Mouse (Mus musculus) intestine, postnatal 0 days (tissue): Measurements from ENCODE around the gene Upp1. TPM values are rescaled to one million over a fixed set of nuclear protein-coding genes. Genes with fewer than 3 reads are reported as not detected.

Source experiments
- ATAC-seq: fragments of 200-750 bp; cut with Nextera tagmentation; 2 replicates; pipeline ENCODE4 v1.8.0; 2017; ENCODE audit warnings: mild to moderate bottlenecking, moderate TSS enrichment, moderate library complexity
- H3K27ac ChIP-seq: fragments of 300-500 bp; sonication (generic); 2 replicates; pipeline ENCODE4 v1.5.1; 2014; ENCODE audit warnings: mild to moderate bottlenecking, low read depth, low read length, moderate library complexity
- H3K27me3 ChIP-seq: fragments of 300-500 bp; sonication (generic); replicated peaks from 2 replicates; pipeline ENCODE4 v1.6.1; 2014; ENCODE audit warnings: low read length, mixed read lengths; ENCODE audit not compliant: control insufficient read depth, insufficient read depth
- H3K36me3 ChIP-seq: fragments of 300-500 bp; sonication (generic); 2 replicates; pipeline ENCODE4 v1.6.1; 2014; ENCODE audit warnings: mild to moderate bottlenecking, moderate library complexity; ENCODE audit not compliant: control insufficient read depth, insufficient read depth
- H3K4me1 ChIP-seq: fragments of 300-500 bp; sonication (generic); replicated peaks from 2 replicates; pipeline ENCODE4 v1.6.1; 2014; ENCODE audit warnings: antibody characterized with exemption, low read length, mixed read lengths; ENCODE audit not compliant: control insufficient read depth, insufficient read depth
- H3K4me2 ChIP-seq: fragments of 300-500 bp; sonication (generic); replicated peaks from 2 replicates; pipeline ENCODE4 v1.6.1; 2014; ENCODE audit warnings: low read depth, mild to moderate bottlenecking, moderate library complexity
- H3K4me3 ChIP-seq: fragments of 300-500 bp; sonication (generic); 2 replicates; pipeline ENCODE4 v1.5.1; 2014; ENCODE audit warnings: low read depth, low read length
- H3K9ac ChIP-seq: fragments of 300-500 bp; sonication (generic); 2 replicates; pipeline ENCODE4 v1.6.1; 2014; ENCODE audit warnings: mild to moderate bottlenecking, low read depth, low read length
- H3K9me3 ChIP-seq: fragments of 300-500 bp; sonication (generic); 2 replicates; pipeline ENCODE4 v1.6.1; 2016; ENCODE audit warnings: mixed run types; ENCODE audit not compliant: control insufficient read depth
- CTCF ChIP-seq: sonication (generic); IDR thresholded peaks from 2 replicates; pipeline ENCODE4 v1.5.1; 2016; ENCODE audit warnings: low read depth, mild to moderate bottlenecking, control low read depth, antibody characterized with exemption, moderate library complexity
- WGBS: fragments of 180-500 bp; shearing (Covaris S2); extraction: QIAGEN DNeasy Blood & Tissue Kit; methylation state at CpG from one replicate; pipeline ENCODE4 v1.1.7; 2014; 5-methylcytosine and 5-hydroxymethylcytosine counted together
- polyA plus RNA-seq: library from polyadenylated mRNA; unstranded; fragments of >200 nt; fragmentation: Nextera tagmentation; extraction: Ambion mirVana; gene quantifications from 2 replicates; pipeline ENCODE4 v1.2.1, GENCODE M21; 2015

Upp1 gene
- polyA plus RNA-seq, 1 experiment from 2014 or later = 5.6 TPM

DNA sequence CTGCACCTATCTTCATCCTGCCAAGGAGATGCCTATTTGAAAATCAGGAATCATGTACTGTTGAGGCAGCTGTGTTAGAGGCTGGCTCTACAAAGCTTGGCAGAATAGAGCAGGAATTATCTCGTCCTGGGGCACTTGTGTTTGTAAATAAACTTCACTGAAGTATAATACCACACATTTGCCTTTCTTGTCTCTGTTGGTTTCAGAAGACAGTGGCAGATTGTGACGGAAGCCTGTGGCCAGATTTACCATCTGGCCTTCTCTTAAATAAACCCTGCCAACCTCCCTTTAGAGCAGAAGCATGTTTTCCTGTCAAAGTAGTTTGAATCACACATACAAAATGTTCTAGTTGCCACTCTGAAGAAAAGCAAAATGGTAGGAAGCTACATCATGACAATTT, 10.2 kb downstream of the Upp1 start:
- H3K27me3 ChIP-seq = no peaks in the 10 kb centered on the region
- H3K36me3 ChIP-seq = no peaks in the 10 kb centered on the region
- TF ChIP-seq CTCF = no peak
- H3K4me2 ChIP-seq = no peak overlapping the region
- no peak overlapping the region for H3K27ac ChIP-seq
- WGBS = 48% methylated on average over 2 of the region's 2 CpGs
- no peak for ATAC-seq
- H3K9me3 ChIP-seq = no peaks in the 10 kb centered on the region
- no peaks in the 10 kb centered on the region for H3K4me1 ChIP-seq
- no peak overlapping the region for H3K9ac ChIP-seq
- no peak overlapping the region for H3K4me3 ChIP-seq

DNA sequence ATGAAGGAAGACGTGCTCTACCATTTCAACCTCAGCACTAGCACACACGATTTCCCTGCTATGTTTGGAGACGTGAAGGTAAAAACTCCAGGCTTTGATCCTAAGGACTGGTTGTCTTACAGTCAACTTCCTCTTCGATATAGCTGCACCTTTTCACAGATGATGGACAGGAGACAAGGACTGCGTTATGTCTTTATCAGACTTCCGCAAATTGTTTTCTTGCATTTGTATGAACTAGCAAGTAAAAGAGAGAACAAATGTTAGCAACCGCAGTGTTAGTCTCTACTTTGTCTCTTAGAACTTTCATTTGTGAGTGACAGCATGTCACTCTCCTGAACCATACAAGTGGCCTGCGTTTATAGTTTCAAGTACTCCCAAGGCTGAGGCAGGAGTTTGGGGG, 11.6 kb downstream of the Upp1 start:
- H3K27me3 ChIP-seq = no peaks in the 10 kb centered on the region
- H3K9me3 ChIP-seq = no peaks in the 10 kb centered on the region
- H3K4me3 ChIP-seq = no peak overlapping the region
- no peak for ATAC-seq
- H3K4me1 ChIP-seq = no peaks in the 10 kb centered on the region
- TF ChIP-seq CTCF = no peak
- no peak overlapping the region for H3K27ac ChIP-seq
- no peak overlapping the region for H3K4me2 ChIP-seq
- no peak overlapping the region for H3K9ac ChIP-seq
- no peaks in the 10 kb centered on the region for H3K36me3 ChIP-seq
- WGBS = 90% methylated on average over 8 of the region's 8 CpGs

DNA sequence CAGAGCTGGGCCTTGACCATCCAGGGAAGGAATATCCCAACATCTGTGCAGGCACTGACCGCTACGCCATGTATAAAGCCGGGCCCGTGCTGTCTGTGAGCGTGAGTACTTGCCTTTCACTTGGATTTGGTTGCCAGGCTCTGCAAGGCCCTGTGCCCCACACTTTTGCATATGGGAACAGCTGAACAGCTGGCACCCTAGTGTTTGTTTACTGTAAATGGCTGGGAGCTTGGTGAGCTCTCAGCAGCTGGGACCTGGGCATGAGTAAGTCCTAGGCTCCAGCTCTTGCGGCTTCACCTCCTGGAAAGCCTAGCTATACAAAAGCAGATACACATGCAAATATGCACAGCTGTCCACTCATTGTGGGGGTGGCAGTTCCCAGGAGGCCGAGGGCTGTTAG, 13.8 kb downstream of the Upp1 start:
- no peak overlapping the region for H3K4me2 ChIP-seq
- no peaks in the 10 kb centered on the region for H3K4me1 ChIP-seq
- no peak overlapping the region for H3K9ac ChIP-seq
- H3K36me3 ChIP-seq = no peaks in the 10 kb centered on the region; the same call in 1 of the 2 replicates
- WGBS = 90% methylated on average over 7 of the region's 7 CpGs
- TF ChIP-seq CTCF = no peak
- ATAC-seq = no peak
- H3K27me3 ChIP-seq = no peaks in the 10 kb centered on the region
- no peaks in the 10 kb centered on the region for H3K9me3 ChIP-seq
- H3K27ac ChIP-seq = no peak overlapping the region
- no peak overlapping the region for H3K4me3 ChIP-seq

DNA sequence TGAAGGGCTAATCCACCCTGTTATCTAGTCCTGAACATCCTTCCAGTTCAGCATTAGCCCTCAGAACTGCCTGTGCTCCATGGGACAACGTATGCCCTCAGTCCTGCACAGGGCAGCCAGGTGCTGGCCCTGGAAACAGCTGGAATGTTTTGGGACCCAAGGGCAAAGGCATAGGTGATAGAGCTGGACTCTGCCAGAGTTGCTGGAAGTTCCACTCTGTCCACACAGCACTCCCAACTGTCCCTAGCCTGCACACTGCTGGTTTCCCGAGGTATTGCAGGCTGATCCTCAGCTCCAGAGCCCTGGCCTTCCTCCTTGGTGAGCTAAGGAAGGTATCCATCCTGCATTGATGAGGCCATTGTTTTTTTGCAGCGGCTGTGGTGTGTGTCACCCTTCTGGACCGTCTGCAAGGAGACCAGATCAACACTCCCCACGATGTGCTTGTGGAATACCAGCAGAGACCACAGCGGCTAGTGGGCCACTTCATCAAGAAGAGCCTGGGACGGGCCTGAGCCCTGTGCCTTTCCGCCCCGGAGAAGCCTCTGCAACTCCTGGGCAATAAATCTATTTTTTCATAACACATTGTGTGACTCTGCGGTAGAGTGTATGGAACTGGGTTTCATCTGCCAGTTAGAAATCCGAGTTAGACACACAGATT, 17.8 kb downstream of the Upp1 start:
- WGBS = 75% methylated on average over 11 of the region's 11 CpGs
- H3K36me3 ChIP-seq = no peaks in the 10 kb centered on the region; the same call in 1 of the 2 replicates
- TF ChIP-seq CTCF = peak; percentile 64

DNA sequence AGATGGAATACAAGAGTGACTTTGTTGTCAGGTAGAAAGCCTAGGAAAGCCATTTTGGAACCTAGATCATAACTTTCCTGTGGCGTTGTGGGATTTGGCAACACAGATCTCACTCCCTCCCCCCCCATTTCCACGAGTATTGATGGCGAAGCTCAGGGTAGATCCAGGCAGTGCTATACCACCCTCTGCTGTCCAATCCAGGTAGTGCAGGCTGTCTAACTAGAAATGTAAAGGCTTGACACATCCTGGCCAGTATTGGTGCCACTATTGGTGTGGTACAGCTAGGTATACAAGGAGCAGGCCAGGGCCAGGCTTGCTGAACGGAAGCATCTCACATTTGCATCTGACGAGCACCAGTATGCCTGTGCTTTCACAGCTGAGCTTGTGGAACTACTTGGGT, 18.6 kb downstream of the Upp1 start:
- TF ChIP-seq CTCF = peak; percentile 99
- Histone ChIP-seq H3K4me2 (no peak overlapping the region), H3K4me3 (no peak overlapping the region), H3K36me3 (no peaks in the 10 kb centered on the region; the same call in 1 of the 2 replicates), H3K27ac (no peak overlapping the region), H3K27me3 (no peaks in the 10 kb centered on the region), H3K9me3 (no peaks in the 10 kb centered on the region), H3K9ac (no peak overlapping the region), H3K4me1 (no peaks in the 10 kb centered on the region)
- ATAC-seq = peak; percentile 47; the same call in 1 of the 2 replicates
- WGBS = 14% methylated on average over 5 of the region's 5 CpGs

More for the DNA sequence above, 17.8 kb downstream of the Upp1 start:
- Histone ChIP-seq H3K27ac (no peak overlapping the region), H3K27me3 (no peaks in the 10 kb centered on the region), H3K4me1 (no peaks in the 10 kb centered on the region), H3K9ac (no peak overlapping the region), H3K4me2 (no peak overlapping the region), H3K4me3 (no peak overlapping the region), H3K9me3 (no peaks in the 10 kb centered on the region)
- ATAC-seq = peak; percentile 31; the same call in 1 of the 2 replicates

DNA sequence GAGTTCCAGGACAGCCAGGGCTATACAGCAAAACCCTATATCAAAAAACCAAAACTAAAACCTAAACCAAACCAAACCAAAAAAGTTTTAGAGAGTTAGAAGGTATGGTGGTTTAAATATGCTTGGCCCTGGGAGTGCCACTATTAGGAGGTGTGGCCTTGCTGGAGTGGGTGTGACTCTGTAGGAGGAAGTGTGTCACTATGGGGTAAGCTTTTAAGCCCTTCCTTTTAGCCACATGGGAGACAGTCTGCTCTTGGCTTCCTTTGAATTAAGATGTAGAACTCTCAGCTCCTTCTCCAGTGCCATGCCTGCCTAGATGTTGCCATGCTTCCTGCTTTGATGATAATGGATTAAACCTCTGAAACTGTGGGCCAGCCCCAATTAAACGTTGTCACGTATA, 27.2 kb downstream of the Upp1 start:
- TF ChIP-seq CTCF = no peak
- Histone ChIP-seq H3K36me3 (no peaks in the 10 kb centered on the region), H3K9ac (no peak overlapping the region), H3K27me3 (no peaks in the 10 kb centered on the region), H3K9me3 (no peaks in the 10 kb centered on the region), H3K27ac (no peak overlapping the region), H3K4me2 (no peak overlapping the region), H3K4me1 (no peaks in the 10 kb centered on the region), H3K4me3 (no peak overlapping the region)
- WGBS = 81% methylated on average over 2 of the region's 2 CpGs
- ATAC-seq = no peak
